Mouse (Mus musculus) G1E (cell line): ENCODE data around the gene Cdk12.

Experiments
- CTCF ChIP-seq: IDR thresholded peaks from 2 replicates; pipeline ENCODE4 v1.5.1; 2012; ENCODE audit warnings: low read depth, low read length, inconsistent platforms, mixed read lengths
- GATA1 ChIP-seq: IDR thresholded peaks from 2 replicates; pipeline ENCODE4 v1.6.1; 2012; ENCODE audit warnings: borderline replicate concordance, low read length, inconsistent platforms, mixed read lengths

DNA sequence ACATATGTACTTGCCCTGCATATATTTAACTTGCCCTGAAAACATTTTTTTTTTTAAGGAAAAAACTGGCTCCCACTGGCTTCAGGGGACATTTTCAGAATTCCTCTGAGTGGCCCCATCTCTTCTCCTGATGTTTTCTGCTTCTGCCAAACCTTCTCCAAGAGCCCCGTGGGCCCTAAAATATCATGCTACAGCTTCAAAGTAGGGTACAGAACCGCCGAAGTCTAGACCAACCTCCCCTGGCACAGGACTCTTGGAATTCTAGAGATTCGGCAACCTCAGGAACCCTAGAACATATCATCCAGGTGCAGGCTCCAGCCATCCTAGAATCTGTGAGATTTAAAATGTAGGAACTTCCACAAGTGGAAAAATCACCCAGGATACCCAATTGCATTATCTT lies 116.7 kb downstream of the Cdk12 start:
- TF ChIP-seq CTCF, result no peak
- no peak for TF ChIP-seq GATA1
